Mouse (Mus musculus): ENCODE measurements around the gene Mmp20.

DNA sequence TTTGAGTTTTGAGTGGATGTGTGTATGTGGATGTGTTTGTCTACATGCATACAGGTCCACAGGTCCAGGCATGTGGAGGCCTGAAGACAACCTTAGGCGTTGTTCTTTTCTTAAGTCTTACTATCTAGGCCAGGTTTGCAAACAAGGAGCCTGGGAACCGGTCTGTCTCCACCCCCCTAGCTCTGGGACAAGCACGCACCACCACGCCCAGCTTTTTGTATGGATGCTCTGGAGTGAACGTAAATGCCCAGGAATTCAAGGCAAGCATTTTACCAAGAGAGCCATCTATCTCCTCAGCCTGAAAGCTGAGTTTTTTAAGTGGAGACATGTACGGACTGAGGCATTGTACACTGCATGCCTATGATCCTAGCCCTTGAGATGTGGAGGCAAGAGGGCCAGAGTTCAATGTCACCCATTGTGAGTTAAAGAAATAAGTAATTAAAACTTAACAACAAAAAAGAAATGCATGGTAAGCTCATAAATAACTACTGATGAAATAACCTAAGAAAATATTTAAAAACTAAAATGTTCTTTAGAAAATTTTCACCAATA lies 31.5 kb downstream of the Mmp20 start:
- no peak for TF ChIP-seq CTCF (IDR thresholded peaks at IDR 0.05; ENCODE audit: low read depth, low read length)
- TF ChIP-seq TAL1 (conservative IDR thresholded peaks at IDR 0.05; ENCODE audit: low read depth, low read length): no peak
- no peak for TF ChIP-seq GATA1 (IDR thresholded peaks at IDR 0.05; ENCODE audit: borderline replicate concordance, low read length)
- TF ChIP-seq POLR2AphosphoS5 (IDR thresholded peaks at IDR 0.05; ENCODE audit: insufficient replicate concordance, low read depth, low read length): no peak

All from G1E (cell line).